Mouse (Mus musculus): ENCODE data around the gene Gm17018.

- TF ChIP-seq EP300 (IDR thresholded peaks at IDR 0.05; ENCODE audit: low read depth) (no peak), CTCF (IDR thresholded peaks at IDR 0.05; ENCODE audit: low read depth) (no peak)
Observed at GRCm38 (mm10) chr19:45597106-45597505, 36.7 kb downstream of the Gm17018 start.
